Mouse (Mus musculus) layer of hippocampus, adult 9-10 months (tissue): Measurements from ENCODE around the gene Cenpn.
A peak's percentile ranks its signal among the peaks of the same experiment; 100 is the strongest.

Experiments used
- DNase-seq: peaks from one replicate; pipeline ENCODE4 v3.0.0; 2022; ENCODE audit warnings: low spot score

Cenpn gene

GRCm38 (mm10) chr8:116921337-116922059 is at the start of gene Cenpn, which contains the start of gene Cmc2:
Gene Cenpn, plus strand, starts transcription at chr8:116921730.
Gene Cmc2, minus strand, starts transcription at chr8:116921455.
- DNase-seq, result peak; percentile 81

- DNase-seq, result no peak
These were observed 48.7 kb upstream of the Cenpn start for GRCm38 (mm10) chr8:116872761-116873342.

DNA sequence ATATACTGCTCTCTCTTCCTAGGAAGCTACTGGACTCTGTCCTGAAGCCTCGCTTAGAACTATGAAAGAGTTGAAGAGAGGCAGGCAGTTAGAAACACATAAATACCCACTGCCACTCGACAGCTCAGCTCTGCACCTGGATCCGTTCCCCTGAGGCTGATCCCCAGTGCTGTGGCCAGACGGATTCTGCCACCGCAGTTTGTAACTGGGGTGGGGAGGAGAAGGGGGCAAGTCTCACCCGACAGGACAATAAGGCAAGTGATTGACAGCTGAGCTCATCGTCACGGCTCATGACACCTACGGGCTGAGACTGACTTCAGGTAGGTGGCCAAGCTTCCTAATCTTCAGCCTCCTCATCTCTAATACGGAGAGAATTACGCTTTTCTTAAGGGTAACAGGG is 47.9 kb upstream of the Cenpn start:
- no peak for DNase-seq

- DNase-seq, result no peak
These were observed 47.5 kb upstream of the Cenpn start for GRCm38 (mm10) chr8:116873986-116874385.

- no peak for DNase-seq
These were observed 45.6 kb upstream of the Cenpn start for GRCm38 (mm10) chr8:116875798-116876450.

DNA sequence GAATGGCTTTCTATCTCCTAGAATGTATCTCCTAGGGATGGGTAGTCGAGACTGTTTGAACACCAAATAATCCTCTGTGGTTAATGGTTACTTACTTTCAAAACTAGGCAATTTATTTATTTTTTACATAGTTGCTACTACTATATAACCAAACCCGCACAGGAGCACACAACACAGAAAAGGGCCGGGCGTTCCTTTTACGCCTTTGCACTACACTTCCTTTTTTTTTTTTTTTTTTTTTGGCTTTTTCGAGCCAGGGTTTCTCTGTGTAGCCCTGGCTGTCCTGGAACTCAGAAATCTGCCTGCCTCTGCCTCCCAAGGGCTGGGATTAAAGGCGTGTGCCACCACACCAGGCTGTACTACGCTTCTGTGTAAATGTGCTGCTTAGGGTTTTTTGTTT is 40.1 kb upstream of the Cenpn start:
- no peak for DNase-seq

- no peak for DNase-seq
These were observed 33.7 kb upstream of the Cenpn start for GRCm38 (mm10) chr8:116887813-116888212.

GRCm38 (mm10) chr8:116891446-116891845 is 30.1 kb upstream of the Cenpn start:
- DNase-seq, result no peak

- DNase-seq, result no peak
These were observed 29.4 kb upstream of the Cenpn start for GRCm38 (mm10) chr8:116892130-116892529.

DNA sequence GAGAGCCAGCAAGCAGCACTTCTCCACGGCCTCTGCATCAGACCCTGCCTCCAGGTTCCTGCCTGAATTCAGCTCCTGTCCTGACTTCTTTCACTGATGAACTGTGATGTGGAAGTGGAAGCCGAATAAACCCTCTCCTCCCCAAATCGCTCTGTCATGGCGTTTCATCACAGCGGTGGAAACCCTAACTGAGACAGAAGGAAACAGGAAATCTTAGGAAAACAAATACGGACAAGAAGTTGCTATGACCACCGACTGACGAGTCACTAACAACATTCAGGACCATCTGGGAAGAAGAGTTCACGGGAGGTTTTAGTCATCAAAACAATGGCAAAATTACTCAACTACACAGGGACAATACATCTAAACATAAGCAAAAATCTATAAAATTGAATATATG is 28.9 kb upstream of the Cenpn start:
- no peak for DNase-seq

DNA sequence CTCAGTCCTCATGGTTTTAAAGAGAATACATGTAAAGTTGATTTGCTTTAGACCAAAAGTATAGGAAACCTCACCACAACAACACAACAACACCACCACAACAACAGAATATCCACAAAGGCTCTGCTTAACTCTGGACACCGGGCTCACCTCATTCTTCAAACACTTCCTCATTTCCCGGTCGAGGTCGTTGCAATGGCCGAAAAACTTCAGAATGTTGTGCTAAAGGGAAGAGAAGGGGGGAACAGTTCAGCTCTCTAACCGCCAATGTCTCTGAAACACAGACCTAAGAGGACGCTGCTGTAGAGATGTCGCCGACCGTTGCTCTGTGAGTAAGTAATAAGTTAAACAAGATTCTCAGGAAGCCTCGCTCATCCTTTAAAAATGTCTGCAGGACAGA is 27.6 kb upstream of the Cenpn start:
- DNase-seq, result no peak

DNA sequence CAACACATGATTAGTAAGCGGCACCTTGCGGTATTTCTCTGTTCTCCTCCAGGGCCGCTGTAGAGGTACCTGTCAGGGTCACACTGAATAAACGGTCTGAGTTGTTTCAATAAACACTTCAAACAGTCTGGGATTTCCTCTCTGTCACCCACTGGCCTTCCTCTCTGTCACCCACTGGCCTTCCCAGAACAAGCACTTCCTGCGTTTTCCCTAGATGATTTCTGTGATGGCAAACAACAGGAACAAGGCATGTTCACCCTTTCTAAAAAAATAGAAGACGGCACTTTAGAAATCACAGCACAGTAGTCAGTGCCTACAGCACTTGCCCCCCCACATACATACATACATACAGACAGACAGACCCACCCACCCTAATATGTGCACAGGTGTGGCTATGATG is 26.0 kb upstream of the Cenpn start:
- no peak for DNase-seq

DNA sequence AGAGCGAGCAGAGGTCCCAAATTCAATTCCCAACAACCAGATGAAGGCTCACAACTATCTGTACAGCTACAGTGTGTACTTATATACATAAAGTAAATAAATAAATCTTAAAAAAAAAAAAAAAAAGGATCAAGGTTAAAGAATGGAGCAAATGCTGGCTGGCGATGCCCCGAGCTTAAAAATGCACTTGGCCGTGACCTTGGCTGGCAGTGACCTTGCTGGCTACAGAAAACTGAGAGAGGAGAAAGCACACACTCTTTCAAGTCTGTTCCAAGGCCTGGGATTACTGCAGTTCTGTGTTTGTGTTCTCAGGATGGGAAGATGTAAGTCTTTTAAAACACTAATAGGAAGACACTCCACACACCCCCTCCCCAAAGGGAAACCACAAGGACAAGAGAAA is 16.8 kb upstream of the Cenpn start:
- DNase-seq, result no peak

- DNase-seq, result no peak
These were observed 16.3 kb upstream of the Cenpn start for GRCm38 (mm10) chr8:116905252-116905651.

DNA sequence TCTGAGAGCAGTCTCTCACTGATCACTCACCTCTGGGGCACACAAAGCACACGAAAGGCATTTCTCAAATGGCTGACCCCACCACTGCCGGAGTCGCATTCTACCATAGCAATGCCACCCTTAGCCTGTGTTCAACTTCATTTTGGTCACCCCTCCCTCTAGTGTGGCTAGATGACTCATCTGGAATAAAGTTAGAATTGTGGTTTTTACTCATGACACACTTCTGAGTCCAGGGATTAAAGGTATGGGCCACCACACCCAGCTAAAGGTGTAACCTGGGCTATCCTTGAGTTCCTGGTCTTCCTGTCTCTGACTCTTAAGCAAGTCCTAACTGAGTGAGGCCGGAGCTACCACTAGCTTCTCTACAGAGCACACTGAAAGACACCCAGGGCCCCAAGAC is 15.7 kb upstream of the Cenpn start:
- DNase-seq, result no peak

- DNase-seq, result no peak
These were observed 559 bp upstream of the Cenpn start for GRCm38 (mm10) chr8:116921005-116921336.

- DNase-seq, result no peak
These were observed 679 bp downstream of the Cenpn start for GRCm38 (mm10) chr8:116922060-116922757.

GRCm38 (mm10) chr8:116923526-116923925 is 2.0 kb downstream of the Cenpn start:
- no peak for DNase-seq

GRCm38 (mm10) chr8:116927880-116928279 is 6.3 kb downstream of the Cenpn start:
- DNase-seq, result no peak

- DNase-seq, result no peak
These were observed 7.1 kb downstream of the Cenpn start for GRCm38 (mm10) chr8:116928588-116928987.

DNA sequence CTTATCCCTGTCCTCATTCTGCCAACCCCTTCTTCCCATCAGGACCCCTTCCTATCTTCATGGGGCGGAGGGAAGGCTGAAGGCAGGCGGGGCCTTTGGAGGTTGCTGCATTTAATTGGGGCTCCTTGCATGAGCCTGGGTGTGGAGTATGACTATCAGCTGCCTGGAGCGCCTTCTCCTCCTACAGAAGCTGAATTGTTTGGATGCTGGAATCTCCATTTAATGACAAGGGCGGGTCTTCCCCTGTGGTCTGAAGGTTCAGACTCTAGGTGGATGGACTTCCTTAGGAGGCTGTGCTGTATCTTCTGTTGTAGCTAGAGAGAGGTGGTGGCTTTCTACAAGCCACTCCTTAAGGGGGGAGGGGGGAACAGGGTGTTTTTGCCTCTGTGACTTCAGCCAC is 13.4 kb downstream of the Cenpn start:
- no peak for DNase-seq

DNA sequence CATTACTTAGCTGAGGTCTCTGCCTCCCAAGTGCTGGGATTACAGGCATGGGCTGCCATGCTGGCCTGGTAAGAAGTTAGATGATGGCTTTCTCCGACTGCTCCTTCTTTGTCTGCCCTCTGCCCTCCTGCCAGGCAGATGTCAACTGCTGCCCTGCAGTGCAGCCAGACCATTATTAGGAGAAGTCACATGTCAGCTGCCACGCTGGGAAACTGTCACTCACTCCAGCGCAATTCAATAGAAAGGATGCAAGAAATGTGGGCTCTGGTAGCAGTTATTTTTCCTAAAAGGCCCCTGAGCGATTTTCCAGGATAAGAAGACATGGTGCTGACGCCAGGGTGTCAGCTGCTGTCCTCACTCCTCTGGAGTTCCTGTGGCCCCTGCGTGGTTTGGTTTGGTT is 14.0 kb downstream of the Cenpn start:
- DNase-seq, result no peak
